Mouse (Mus musculus): Measurements from ENCODE around the gene Sestd1.

The Sestd1 gene

DNA sequence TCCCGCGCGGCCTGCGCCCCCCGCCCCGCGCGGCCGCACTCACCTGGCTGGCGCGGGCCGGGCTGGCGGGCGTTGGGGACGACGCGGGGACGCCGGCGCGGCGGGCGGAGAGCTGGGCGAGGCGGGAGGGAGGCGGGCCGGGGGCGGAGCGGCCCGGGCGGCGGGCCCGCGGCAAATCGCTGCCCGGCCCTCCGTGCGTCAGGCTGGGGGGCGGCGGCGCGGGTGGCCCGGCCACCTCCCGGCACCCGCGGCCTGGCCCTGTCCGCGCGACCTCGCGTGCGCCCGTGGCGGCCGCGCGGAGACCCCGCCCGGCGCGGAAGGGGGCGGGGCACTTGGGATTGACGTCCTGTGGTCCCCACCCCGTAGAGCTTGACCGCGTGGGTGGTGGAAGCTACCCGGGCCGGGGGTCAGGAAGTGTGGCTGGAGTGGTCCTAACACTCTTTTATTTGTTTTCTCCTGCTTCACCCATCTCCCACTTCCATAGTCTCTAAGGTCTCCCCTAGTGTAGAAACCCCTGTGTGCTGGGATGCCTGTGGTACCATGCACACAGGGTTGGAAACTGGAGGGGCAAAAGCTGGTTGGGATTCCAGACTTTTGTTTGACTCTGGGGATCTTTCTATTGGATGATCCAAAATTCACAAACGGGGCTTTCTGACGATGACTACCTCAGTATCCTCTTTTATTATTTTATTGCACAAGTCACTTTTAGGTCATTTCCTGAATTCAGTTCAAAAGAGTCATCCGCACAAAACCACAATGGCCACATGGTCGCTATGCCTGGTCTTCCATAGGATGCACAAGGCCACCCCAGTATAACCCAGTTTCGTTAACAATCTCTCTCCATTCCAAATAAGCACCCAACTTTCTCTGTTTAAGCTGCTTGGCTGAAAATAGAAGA lies at the start of gene Sestd1:
Gene Sestd1, minus strand, starts transcription at position 81 of the 898 bp plus-strand sequence.
- peak; percentile 35 to 67 for DNase-seq (ENCODE audit: low spot score in 2 of 2)

DNA sequence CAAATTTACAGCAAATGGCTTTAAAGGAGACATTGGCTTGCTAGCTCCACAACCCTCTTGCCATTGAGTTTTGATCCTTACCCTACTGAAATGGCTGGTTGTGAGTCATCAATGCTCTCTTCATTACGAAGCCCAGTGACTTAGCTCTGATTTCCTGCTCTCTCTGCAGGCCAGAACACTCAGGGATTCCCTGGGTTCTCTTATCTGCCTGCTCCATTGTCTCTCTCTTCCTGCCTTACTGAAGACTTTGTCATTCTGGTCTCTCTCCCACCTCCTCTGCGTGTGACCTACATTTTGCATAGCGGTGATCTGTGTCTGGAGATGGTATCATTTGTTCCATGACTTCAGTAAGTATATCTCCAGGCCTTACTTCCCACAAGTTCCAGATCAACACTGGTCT lies 46.9 kb upstream of the Sestd1 start:
- no peak for DNase-seq (ENCODE audit: low spot score in 2 of 2)

DNA sequence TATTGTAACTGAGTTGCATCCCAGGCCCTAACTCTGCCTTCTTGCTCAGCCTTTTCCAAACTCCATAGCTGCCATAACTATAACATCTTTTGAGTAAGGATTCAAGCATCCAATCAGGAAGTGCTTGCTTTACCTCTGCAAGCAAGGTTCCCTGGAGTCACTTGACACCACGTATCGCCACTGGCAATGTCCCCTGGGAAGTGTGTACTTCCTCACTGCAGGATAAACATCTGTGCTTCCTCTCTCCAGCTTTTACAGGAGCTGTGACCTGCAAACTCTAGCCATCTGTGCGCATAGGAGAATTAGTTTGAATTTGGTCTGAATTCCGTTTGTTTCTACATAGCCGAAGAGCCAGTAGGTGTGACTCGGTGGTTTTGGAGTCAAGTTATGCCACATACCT lies 43.3 kb upstream of the Sestd1 start:
- DNase-seq (ENCODE audit: low spot score in 2 of 2): no peak

DNA sequence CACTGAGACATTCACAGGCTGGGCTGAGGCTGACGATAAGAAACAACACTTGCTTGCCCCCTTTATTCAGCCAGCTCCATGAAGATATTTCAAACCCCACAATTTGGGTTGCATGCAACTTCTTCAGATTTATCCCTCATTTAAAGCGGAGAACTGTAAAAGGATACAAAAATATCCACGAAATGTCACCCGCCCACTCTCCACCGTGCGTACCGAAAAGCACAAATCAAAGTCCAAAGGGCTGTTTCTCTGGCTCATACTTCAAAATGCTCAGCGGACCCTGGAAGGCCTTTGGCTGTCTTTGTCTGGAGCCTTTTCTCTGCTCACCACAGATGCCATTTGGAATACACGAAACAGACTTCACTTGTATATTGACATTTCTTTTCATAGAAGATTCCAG lies 42.8 kb upstream of the Sestd1 start:
- no peak for DNase-seq (ENCODE audit: low spot score in 2 of 2)

DNA sequence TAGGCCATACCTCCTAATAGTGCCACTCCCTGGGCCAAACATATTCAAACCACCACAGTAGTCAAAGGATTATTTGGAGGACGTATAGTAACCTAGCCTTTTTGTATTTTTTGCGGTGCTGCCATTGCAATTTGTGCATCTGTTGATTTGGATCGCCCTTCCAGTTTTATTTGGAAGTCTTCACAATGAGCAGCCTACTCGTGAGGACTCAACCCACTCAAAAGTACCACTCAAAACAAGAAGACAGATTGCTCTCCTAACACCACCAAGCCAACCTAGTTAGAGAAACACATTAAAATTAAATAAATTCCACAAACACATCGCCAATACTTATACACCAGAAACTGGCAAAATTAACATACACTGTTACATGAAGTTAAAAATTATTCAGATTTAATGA lies 38.8 kb upstream of the Sestd1 start:
- DNase-seq (ENCODE audit: low spot score in 2 of 2): no peak

DNA sequence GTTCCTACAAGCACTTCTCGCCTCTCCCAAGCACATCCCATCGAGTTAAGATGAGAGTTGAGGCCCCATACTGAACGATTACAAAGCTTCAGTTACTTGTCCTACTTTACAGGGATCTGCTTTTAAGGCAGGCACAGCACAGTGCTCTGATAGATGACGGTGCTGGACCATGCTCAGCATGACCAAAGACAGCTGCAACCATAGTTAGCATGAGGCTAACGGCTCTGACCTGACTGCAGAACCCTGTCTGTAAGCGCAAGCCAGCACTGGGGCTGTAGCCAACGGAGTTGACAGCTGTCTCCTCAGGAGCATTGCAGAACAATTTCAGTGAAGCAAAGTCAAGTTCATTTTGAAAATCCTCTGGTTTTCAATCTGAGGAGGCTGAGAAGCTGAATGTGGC lies 36.6 kb upstream of the Sestd1 start:
- DNase-seq (ENCODE audit: low spot score in 2 of 2): peak in 1 of 2 experiments; percentile 44

DNA sequence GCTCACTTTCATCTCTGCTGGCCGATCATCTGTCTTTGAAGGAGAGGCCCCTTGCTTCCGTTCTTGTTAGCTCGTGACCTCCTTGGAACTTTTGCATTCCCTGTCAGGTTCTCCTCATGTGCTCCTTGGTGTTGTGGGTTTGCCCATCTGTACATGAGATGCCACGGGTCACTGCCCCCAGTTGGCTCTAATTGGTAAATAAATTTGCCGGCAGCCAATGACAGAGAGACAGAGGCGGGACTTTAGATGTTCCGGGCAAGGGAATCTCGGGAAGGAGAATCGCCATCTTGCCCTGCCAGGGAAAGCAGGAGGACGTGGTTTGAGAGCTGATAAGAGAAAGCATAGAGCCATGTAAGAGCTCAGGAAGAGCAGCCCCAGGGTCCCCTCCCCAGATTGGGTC lies 33.5 kb upstream of the Sestd1 start:
- no peak for DNase-seq (ENCODE audit: low spot score in 2 of 2)

DNA sequence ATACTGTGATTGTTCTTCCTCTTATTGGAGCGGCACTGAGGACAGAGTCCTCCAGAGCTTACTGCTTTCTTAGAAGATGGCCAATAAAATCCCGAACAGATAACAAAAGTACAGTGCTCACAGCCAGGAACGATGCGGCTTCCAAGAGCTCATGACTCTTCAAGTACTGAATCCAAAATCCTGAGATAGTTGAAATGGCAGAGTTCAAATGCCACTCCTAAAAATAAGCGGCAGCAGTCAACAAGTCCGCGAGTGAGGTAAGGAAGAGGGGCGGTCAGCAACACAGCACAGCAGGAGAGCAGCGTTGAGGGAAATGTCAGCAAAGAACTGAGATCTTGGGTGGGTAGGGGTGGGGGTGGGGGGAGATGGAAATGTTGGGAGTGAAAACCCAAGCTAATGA lies 32.2 kb upstream of the Sestd1 start:
- no peak for DNase-seq (ENCODE audit: low spot score in 2 of 2)

DNA sequence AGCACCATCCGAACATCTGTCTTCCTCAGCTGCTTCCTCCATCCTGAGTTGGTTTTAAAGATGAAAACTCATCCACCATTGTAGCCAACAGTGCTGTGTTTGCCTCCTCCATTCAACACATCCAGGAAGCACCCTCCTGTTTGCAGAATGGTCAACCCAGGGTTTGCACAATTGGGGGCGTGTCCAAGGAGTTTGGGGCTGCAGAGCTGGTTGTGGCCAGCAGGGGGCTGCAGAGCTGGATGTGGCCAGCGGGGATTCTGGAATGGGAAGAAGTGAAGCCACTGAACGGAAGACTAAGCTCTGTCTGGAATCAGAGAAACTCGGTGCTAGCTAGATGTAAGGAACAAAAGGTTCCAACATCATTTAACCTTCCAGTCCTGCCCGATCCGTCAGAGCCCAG lies 28.9 kb upstream of the Sestd1 start:
- DNase-seq (ENCODE audit: low spot score in 2 of 2): peak in 1 of 2 experiments; percentile 11

DNA sequence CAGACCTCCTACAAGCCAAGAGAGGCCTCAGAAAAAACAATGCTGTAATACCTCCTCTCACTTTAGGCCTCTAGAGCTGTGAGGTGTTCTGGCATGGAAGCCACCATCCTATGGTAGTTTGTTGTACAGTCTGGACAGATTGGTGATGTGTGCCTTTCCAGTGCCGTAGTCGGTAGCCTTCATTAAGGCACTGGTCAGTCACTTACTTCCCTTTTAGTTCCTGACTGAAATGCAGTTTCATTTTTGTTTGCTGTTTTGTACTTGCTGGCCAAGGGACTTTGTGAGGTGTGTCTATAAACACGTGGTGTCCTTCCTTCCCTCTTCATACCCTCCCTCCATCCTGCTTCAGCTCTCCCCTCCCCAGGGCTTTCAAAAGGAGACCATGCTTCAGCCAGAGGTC lies 24.1 kb upstream of the Sestd1 start:
- no peak for DNase-seq (ENCODE audit: low spot score in 2 of 2)

DNA sequence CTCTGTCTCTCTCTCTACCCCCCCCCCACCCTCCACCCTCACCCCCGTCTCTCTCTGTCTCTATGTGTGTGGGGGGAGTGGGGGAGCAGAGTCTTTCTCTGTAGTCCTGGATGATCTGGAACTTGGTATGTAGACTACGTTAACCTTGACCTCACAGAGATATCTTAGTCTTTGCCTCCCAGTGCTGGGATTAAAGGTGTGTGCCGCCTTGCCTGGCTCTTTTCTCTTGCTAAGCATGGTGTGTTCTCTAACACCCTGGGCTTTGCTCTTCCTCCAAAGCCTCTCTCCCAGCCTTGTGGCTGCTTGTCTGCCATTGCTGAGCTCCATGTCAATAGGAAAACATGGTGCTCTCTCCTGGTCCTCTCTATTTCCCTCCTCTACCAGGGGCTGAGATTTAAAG lies 23.3 kb upstream of the Sestd1 start:
- no peak for DNase-seq (ENCODE audit: low spot score in 2 of 2)

DNA sequence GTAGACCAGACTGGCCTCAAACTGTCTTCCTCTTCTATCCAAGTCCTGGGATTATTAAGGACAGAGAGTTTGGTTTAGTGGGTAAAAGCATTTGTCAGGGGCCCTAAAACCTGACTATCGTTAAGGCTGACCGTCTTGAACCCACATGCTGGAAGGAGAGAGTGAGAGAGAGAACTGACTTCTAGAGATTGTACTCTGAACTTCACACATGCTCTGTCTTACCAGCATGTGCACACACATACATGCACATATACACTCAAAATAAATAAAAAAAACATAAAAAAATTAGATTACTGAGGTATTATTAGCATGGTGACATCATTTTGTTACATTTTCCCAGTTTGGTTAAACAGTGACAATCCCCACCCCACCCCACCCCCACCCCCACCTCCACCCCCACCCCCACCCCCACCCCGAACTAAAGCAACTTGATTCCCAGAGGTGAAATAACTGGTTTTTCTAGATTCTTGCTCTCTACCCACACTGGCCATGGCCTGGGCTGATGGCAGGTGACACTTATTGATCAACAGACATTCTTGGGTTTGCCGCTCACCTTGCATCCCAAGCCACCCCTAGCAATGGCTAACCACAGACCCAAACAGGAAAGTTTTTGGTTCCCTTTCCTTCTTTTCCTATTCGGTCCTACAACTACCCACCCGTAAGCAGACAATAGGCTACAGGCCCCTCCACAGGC lies 22.4 kb upstream of the Sestd1 start:
- no peak for DNase-seq (ENCODE audit: low spot score in 2 of 2)

DNA sequence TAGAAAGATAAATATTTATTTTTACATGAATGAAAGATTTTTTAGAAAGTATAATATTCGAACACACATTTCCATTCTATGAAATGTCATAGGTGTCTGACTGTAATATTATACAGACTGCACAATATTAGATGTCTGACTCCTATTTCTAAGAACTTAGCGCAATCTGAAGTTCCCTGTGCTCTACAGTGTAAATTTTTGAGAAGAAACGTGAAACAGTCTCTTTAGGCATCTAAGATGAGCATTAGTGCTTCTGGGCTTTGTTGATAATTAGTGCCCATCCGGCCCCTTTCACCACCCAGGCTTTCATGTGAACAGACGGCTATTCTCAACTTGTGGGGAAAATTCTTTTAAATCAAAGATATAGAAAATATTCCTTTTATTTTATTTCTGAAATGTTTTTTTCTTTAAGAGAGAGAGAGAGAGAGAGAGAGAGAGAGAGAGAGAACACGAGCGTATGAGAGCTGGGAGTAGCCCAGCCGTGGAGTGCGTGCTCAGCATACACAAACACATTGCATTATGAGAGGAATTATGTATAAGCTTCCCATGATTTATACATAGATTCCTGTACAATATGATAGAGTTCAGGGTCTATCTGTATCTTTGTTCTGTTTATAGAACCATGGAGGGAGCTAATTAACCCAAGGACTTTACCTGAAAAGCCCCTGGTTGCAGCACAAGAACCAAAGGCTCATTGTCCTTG lies 21.4 kb upstream of the Sestd1 start:
- DNase-seq (ENCODE audit: low spot score in 2 of 2): peak in 1 of 2 experiments; percentile 10

DNA sequence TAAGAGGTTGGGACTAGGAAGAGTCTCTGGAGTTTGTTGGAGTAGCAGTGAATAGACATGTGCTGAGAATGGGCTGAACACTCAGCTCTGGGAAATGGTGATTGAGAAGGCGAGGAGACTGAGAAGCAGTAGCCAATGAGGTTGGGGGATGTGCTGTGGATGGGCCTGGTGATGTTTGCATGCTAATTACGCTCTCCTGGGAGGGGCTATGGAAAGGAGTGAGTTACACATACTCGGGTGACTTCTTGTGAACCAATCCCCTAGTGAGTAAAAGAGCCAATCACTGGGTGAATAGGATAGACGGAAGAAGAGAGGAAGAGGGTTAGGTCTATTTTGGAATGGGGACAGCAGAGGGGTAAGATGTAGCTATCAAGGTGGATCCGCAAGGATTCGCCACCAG lies 9.3 kb upstream of the Sestd1 start:
- DNase-seq (ENCODE audit: low spot score in 2 of 2): no peak

DNA sequence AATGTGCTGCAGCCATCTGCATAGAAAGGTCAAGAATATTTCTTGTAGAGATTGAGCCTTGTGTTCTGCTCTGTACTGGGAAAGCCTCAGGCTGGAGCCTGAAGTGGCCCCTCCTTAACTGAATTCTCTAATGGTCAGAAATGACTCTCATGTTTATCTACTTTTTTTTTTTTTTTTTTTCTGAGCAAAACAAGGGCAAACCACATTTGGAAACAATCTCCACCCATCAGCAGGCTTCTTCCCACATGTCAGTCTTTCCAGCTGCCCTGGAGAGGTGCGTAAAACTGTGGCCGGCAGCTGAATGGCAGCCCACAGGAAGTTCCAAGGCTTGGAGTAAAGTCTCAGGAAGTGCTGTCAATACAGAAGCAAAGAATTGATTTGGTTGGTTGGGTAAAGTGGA lies 6.4 kb upstream of the Sestd1 start:
- DNase-seq (ENCODE audit: low spot score in 2 of 2): no peak

DNA sequence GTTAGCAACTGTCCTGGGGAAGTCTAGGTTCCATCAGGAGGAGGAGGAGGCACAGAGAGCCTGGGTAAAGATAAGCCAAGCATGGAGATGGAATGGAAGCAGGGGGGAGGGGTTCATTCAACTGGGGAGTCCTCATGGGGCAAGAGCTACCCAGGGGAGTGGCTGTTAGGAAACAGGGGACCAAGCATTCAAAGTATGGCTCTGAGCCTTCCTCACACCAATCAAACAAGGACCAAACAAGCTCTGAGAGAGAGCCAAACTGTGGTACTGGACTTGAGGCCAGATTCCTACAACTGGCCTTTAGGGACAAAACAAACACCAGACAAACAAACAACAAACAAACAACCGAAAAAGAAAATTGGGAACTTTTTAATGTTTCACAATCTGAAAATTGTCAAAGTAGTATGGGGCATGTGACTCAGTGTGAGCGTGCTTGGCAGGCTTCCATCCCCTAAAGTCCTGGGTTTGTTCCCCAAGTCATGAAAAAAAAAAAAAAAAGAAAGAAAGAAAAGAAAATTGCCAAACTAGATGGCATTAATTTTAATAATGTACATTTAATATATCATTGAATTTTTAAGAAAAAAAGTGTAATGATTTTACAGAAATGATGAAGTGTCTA lies 4.0 kb upstream of the Sestd1 start:
- DNase-seq (ENCODE audit: low spot score in 2 of 2): no peak

DNA sequence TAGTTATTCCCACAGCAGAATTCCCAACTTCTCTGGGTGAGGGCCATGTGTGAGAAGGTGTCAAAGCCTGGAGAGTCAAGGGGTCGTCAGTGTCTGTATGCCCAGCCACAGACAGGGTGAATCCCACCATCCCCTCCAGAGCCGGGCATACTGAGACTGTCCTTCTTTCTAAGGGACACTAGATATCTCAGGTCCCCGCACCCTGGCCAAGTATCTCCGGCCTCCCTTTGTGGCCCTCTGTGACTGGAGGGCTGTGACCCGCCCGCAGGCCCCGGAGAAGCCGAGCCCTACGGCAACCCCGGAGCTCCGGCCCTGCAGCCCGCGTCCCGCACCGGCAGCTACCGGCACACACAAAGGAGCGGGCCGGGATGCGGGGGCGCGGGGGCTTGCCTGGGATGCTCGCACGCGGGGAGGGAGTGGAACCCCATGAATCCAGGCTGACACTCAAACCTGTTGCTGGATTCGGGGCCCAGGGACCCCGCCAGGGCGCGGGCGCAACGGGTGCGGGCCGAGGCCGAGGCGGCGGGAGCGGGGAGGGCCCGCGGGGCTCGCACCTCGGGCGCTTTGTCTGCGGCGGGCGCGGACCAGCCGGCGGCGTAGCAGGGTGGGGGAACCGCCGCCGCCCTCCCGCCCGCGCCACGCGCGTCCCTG lies 406 bp downstream of the Sestd1 start:
- DNase-seq (ENCODE audit: low spot score in 2 of 2): peak in 1 of 2 experiments; percentile 42

DNA sequence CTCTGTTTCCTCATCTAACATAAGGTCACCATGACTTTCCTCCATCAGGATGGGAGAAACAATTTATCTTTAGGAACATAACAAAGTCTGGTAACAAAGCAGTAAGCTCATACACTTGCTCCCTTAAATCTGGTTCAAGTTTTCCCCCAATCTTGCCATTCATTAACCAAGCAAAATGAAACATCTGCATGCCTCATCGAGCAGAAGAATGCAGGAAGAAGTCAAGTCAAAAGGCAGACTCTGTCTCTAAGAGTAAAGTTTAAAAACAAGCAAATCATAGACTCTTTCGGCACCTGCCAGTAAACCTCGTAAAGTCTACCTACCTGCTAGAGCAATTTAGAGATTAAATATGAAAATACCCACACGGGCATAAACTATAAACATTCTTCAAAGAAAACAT lies 3.1 kb downstream of the Sestd1 start:
- no peak for DNase-seq (ENCODE audit: low spot score in 2 of 2)

DNA sequence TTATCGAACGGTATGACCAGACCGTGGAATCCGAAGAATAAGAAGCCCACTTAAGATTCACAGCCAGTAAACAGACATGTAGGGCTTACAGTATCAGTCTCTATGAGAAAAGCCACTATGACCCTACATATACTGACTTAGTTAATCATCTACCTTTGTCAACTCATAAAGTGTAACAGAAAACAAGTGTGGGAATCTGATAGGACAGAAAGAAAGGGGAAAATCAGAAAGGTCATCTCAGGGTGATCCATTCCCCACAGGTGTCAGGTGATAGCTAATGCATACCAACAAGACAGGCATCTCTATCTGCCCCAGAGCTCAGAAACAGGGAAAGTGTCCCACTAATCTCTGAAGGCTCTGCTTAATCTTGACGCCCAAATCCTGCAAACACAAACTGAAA lies 4.5 kb downstream of the Sestd1 start:
- no peak for DNase-seq (ENCODE audit: low spot score in 2 of 2)

DNA sequence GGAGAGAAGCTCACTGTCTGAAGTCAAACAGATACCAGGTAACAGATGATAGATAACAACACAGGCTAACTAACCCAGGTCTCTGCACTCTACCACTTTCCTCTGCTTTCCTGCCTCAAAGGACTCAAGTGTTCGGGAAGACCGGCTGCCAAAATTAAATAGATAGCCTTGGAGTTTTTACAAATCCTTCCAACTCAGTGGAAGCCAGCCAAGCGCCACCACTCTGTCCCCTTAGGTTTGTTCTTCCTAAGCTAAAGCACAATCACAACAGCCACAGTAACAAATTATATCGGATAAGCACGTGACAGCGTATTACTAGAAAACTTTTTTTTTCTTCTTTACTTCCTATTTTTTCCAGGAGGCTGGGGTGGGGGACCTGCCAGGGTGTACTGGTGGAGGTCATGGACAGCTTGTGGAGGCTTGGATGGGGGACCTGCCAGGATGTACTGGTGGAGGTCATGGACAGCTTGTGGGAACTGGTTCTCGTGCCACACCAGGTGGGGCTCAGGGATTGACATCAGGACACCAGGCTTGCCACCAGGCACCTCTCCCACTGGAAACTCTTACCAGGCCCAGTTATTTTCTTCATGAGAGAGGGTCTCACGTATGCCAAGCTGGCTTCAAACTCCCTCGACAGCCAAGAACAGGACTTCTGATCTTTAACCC lies 5.3 kb downstream of the Sestd1 start:
- DNase-seq (ENCODE audit: low spot score in 2 of 2): no peak

DNA sequence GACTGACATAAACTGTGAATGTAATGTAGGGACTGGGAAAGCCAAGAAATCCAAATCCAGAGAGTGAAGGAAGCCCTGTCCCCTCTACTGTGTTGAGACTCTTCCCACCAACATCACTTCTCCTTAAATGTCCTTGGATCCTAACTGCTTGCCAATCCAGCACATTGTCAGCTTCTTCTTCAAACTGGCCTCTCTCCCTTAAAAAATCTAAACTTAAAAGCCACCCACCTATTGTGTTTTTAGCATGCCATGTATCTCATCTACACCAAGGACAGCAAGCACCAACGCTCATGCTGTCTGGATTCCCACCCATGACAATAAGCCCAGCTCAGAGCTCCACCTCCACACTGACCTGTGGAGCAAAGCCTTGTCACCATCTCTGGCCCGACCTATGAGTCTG lies 7.4 kb downstream of the Sestd1 start:
- DNase-seq (ENCODE audit: low spot score in 2 of 2): no peak

Data from cerebellum, postnatal 4 days (tissue).